Mouse (Mus musculus) embryo, embryonic 10 days (tissue): ENCODE measurements at regions not wholly inside any gene's neighbourhood (a gene's known extent, or its start where the extent isn't known, plus 50 kb on each side); places are given as distances from the start of the nearest gene placed in this dataset.

ENCODE experiments used
- DNase-seq: peaks from one replicate; pipeline ENCODE4 v3.0.0-alpha.2; 2015; ENCODE audit warnings: low spot score

DNA sequence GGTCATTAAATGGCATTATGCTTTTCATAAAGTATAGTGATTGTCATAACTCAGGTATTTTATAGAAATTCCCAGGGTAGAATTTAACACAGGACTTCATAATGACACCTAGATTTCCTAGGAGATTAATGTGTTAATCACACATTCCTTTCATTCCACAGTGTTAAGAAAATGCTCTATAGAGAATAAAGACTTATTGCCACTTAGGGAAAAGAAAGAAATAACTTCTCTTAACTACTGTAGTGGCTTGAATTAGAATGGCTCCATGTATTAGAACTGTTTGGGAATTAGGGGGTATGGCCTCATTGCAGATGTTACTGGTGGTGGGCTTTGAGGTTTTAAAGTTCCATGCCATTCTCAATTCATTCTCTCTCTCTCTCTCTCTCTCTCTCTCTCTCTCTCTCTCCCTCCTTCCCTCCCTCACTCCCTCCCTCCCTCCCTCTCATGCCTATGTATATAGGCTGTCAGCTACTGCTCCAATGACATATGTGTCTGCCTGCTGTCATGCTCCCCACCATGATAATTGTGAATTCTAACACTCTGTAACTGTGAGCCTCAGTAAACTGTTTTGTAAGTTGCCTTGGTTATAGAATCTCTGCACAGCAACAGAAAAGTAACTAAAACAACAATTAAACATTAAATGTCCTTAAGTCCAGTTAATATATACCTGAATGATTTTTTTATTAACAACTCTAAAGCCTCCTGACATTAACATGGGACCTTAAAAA is 425.1 kb upstream of the Depdc1a start:
- no peak for DNase-seq

DNA sequence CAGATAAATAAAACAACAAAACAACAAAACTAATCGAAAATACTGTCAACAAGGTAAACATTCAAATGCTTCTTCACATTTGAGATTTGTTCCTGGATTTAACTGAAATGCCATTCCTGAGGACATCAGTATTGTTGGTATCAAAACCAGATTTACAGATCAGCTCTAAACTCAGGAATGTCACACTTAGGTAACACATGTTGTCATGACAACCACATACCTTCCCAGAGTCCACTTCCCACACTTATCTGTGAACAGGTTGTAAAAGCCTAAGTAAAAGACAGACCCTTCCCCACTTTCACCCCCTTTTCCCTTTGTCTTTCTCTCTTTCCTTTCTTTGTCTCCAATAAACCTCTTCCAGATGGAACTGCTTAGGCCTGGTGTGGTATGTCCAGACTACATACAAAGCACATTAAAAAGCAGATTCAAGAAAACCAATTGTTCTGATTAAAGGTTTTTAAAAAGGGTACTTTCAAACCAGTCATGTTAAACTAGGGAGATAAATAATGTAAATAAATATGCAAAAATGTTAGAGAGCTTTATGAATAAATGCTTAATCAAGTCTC is 438.2 kb upstream of the Depdc1a start:
- peak; percentile 9 for DNase-seq

DNA sequence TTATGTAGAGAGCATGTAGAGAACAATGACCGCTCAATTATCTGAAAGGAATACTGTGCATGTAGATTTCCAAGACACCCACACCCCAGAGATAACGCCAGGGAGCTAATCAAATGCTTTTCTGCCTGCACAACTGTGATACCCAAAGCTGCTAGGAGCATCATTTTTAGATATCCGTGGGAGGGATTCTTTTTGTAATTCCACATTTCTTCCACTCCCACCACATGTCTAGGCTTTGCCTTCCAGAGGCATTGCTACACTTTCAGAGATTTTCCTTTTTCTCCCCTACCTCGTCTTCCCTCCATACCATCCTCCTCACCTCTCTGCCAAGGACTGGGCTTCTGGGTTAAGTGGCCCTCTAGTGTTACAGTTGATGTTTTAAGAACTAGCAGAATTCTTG is 460.4 kb upstream of the Depdc1a start:
- no peak for DNase-seq

- DNase-seq: no peak
These were observed 463.7 kb upstream of the Depdc1a start for GRCm38 (mm10) chr3:159031581-159031980.

DNA sequence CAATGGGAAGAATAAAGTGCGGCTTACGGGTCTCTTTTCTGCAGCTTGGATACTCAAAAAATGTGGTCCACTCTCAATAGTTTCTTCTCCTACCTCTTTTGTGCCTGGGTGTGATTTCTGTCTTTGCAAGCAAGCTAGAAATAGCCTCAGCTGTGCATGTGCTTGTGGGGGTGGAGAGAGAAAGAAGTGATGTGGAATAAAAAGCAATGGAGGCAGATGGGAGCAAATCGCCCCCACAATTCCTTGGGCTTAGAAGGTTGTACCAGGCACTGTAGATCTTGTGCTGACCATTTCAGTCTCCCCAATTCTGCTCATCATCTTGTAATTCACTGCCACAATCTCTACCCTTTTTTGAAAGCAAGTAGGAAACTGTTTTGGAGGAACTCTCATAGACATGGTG is 464.6 kb upstream of the Depdc1a start:
- DNase-seq: no peak

GRCm38 (mm10) chr3:159029951-159030350 is 465.3 kb upstream of the Depdc1a start:
- no peak for DNase-seq

GRCm38 (mm10) chr3:159020447-159020846 is 458.4 kb upstream of the Lrrc7 start:
- DNase-seq: no peak

GRCm38 (mm10) chr3:159017269-159017668 is 455.2 kb upstream of the Lrrc7 start:
- no peak for DNase-seq

DNA sequence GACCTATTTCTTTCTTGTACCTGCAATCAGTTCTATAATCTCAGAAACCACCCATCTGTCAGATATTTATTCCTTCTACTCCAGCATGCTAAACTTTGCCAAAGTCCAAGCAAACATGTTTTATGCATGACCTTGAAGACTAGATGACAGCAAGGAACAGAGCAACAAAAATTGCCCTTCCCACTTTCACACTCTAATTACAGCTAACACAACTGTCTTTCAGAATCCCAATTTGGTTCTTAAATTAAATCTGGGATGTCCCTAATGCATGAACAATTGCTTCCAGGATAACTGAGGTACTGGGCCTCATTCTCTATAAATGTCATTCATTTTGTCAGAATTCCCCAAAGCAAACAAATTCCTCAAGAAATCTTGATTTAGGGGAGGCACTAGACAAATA is 454.4 kb upstream of the Lrrc7 start:
- no peak for DNase-seq

DNA sequence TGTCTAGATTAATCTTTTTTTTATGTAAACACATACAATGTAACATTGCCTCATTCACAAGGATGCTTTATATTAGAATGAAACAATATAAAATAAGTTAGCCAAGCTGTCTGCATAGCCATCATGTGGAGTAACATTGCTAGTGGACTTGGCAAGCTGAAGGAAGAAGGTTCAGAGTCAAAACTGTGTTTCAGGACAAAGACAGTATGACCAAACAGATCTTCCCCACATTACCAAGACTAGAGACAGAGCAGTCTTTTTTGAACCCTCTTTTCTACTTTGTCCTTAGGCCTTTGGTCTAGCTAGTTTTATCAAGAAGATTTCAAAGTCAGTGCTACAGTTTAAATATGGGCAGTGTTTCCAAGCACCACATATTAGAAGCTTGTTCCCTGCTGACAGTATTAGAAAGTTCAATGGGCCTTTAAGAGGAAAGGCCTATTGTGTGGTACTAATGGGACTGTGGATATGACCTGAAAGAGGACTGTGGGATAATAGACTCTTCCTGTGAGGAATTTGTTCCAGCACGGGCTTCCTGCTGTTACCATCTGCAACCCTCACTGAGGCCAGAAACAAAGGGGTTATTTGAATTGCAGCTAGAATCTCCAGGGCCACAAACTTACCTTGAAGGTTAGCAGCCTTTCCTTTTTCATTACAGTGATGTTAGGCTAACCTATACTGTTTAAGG is 449.1 kb upstream of the Lrrc7 start:
- peak; percentile 56 for DNase-seq

- DNase-seq: no peak
These were observed 442.0 kb upstream of the Lrrc7 start for GRCm38 (mm10) chr3:159004013-159004412.

DNA sequence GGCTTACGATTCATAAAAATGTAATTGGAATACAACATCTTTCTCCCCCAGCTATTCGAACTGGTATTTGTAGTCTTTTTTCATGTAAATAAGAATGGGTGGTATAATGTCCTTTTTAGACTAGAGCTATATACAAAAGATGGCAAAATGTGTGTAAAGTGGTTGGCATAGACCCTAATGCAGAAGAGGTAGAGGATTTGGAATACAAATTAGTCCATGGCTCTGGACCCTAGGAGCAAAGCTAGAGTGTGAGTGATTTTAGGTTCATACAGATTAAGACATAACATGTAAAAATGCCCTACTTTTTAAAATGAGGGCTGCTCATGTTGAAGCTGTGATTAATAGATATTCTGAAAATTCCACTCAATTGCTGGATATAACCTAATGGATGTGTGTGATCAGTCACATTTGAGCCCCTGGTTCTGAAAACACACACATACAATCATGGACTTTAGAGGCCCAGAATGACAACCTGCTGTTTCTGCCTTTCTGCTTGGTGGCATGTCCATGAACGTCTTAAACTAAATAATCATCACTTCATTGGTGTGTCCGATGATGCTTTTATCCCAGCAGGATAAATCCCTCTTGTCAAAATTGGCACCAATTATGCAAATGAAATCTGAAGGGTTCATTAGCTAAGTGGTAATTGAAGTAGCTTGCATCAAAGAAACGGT is 423.6 kb upstream of the Lrrc7 start:
- no peak for DNase-seq

DNA sequence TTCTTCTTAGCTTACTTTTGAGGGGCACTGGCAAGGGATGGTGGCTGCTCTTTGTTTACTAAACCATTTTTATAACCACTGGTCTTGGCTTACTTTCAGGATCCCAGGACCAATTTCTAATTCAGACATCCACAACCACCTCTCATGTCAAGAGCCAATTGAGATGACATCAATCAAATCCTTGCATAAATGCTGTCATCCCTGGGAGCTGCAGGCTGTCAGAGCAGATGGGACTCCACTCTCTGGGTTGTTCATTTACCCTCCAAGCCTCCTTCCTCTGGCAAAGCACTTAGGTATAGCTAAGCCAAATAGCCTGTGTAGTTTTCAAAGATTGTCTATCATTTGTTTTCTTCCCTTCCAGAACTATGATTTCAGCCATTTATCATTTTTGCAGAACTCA is 385.0 kb upstream of the Lrrc7 start:
- DNase-seq: no peak

GRCm38 (mm10) chr3:158905104-158905503 is 343.1 kb upstream of the Lrrc7 start:
- DNase-seq: no peak

GRCm38 (mm10) chr3:158899458-158899857 is 337.4 kb upstream of the Lrrc7 start:
- no peak for DNase-seq

DNA sequence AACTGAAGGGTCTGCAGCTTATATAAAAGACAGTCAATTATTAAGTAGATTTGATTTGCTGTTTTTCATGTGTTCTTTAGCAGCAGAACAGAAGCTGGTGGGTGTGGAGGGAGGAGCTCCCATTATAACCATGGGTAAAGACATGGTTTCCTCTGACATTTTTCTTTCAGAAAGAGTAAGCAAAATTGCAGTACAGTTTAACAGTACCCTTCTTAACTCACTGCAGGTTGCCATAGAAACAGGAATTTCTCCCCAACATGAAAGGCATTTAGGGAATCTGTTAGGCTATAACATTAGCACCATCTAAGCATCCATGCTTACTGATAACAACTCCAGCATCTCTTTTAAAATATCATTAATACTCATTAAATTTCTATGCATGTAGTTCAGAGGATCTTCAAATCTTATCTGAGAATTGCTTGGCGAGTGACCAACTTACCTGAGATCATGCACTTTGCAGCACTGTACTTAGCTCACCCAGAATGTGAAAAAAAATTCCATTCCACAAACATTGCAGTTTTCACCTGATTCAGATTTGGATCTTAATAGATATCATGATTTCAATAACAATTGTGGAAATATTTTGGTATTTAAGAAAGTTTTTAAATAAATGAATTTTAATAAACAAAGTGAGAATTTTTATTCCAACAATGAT is 324.8 kb upstream of the Lrrc7 start:
- DNase-seq: no peak

GRCm38 (mm10) chr3:158886301-158886711 is 324.3 kb upstream of the Lrrc7 start:
- no peak for DNase-seq
